In genomic region chr6:97898085-97898484, GRCm38 (mm10) we compare ENCODE assay signal across 24 mouse cellular contexts.
"Had no signal": no experiment of that assay in that cellular context is flagged by ENCODE, and none has a peak within 500 bp of the region (broad histone marks: within the 10 kb centered on the region; RNA-seq: fewer than 3 reads in every experiment).

No protein-coding gene starts in this region.

- H3K36me3 ChIP-seq: embryonic facial prominence, embryonic 10.5 days; embryonic facial prominence, embryonic 12.5 days; embryonic facial prominence, embryonic 13.5 days; embryonic facial prominence, embryonic 15.5 days; forebrain, embryonic 10.5 days; forebrain, embryonic 12.5 days; forebrain, embryonic 15.5 days; heart, embryonic 10.5 days had no signal

- H3K27ac ChIP-seq: embryonic facial prominence, embryonic 10.5 days; embryonic facial prominence, embryonic 12.5 days; embryonic facial prominence, embryonic 13.5 days; embryonic facial prominence, embryonic 15.5 days; forebrain, embryonic 10.5 days; forebrain, embryonic 12.5 days; forebrain, embryonic 13.5 days; forebrain, embryonic 15.5 days; gastrocnemius, adult 2 months; heart, adult 2 months; heart, embryonic 10.5 days had no signal

- H3K27me3 ChIP-seq: embryonic facial prominence, embryonic 12.5 days; embryonic facial prominence, embryonic 13.5 days; embryonic facial prominence, embryonic 15.5 days; forebrain, embryonic 12.5 days; forebrain, embryonic 13.5 days; forebrain, embryonic 15.5 days had no signal

- H3K4me1 ChIP-seq: embryonic facial prominence, embryonic 12.5 days; embryonic facial prominence, embryonic 13.5 days; embryonic facial prominence, embryonic 15.5 days; forebrain, embryonic 13.5 days; forebrain, embryonic 15.5 days had no signal

- H3K9ac ChIP-seq: embryonic facial prominence, embryonic 12.5 days; embryonic facial prominence, embryonic 13.5 days; embryonic facial prominence, embryonic 15.5 days; forebrain, embryonic 12.5 days; forebrain, embryonic 13.5 days; forebrain, embryonic 15.5 days; forebrain, postnatal 0 days had no signal

- H3K9me3 ChIP-seq: embryonic facial prominence, embryonic 10.5 days; embryonic facial prominence, embryonic 12.5 days; embryonic facial prominence, embryonic 13.5 days; embryonic facial prominence, embryonic 15.5 days; forebrain, embryonic 10.5 days; forebrain, embryonic 12.5 days; forebrain, embryonic 13.5 days; forebrain, embryonic 15.5 days; heart, embryonic 10.5 days had no signal

- DNase-seq: cerebellum, adult 9-10 months; cerebellum, adult 9-11 months; cerebellum, postnatal 10 days; cerebellum, postnatal 14 days; cerebellum, postnatal 25 days; cerebellum, postnatal 36 days; embryo, embryonic 11 days; forebrain, postnatal 0 days; gastrocnemius, adult 2 months; gastrocnemius, postnatal 10 days; gastrocnemius, postnatal 14 days; gastrocnemius, postnatal 25 days; gastrocnemius, postnatal 36 days; heart, adult 2 months had no signal

- H3K4me3 ChIP-seq: embryonic facial prominence, embryonic 10.5 days; embryonic facial prominence, embryonic 12.5 days; embryonic facial prominence, embryonic 13.5 days; embryonic facial prominence, embryonic 15.5 days; erythroblast, embryonic 14.5 days; forebrain, embryonic 10.5 days; forebrain, embryonic 12.5 days; forebrain, embryonic 13.5 days; forebrain, embryonic 15.5 days; gastrocnemius, adult 2 months; heart, adult 2 months; heart, embryonic 10.5 days had no signal
